Mouse (Mus musculus): ENCODE measurements around the gene Mbd6. TPM values are rescaled to one million over a fixed set of nuclear protein-coding genes. Genes with fewer than 3 reads are reported as not detected.
A peak's percentile ranks its signal among the peaks of the same experiment; 100 is the strongest.
"Not testable (repeated sequence)": the region's sequence is repeated elsewhere in the genome, so short reads cannot be mapped to it uniquely, and the experiment has no call there.

Gene Mbd6
- polyA plus RNA-seq, 1 experiment from 2014 or later = 19.6 TPM

GRCm38 (mm10) chr10:127312858-127313257, 24.0 kb upstream of the Mbd6 start:
- H3K4me1 ChIP-seq = peaks cover 12% of the 10 kb centered on the region
- H3K27me3 ChIP-seq = no peaks in the 10 kb centered on the region
- no peak overlapping the region for H3K27ac ChIP-seq (replicated peaks)
- no peak overlapping the region for H3K4me3 ChIP-seq (replicated peaks)
- no peak overlapping the region for H3K4me2 ChIP-seq (replicated peaks)
- no peaks in the 10 kb centered on the region for H3K9me3 ChIP-seq (replicated peaks)
- no peak for ATAC-seq (ENCODE audit: insufficient number of reproducible peaks, low FRiP score, low TSS enrichment, low read depth)
- peaks cover 18% of the 10 kb centered on the region for H3K36me3 ChIP-seq
- 69% methylated on average over 4 of the region's 4 CpGs for WGBS
- no peak overlapping the region for H3K9ac ChIP-seq

GRCm38 (mm10) chr10:127312356-127312676, 23.5 kb upstream of the Mbd6 start:
- H3K4me3 ChIP-seq (replicated peaks) = peak overlapping the region; percentile 70

GRCm38 (mm10) chr10:127311476-127312355, 22.9 kb upstream of the Mbd6 start, which contains the start of gene Mars:
Mars (minus strand) TSS chr10:127311786.
- H3K4me1 ChIP-seq = peaks cover 12% of the 10 kb centered on the region
- H3K4me3 ChIP-seq (replicated peaks) = peak within 1 kb of the TSS; percentile 70
- under 1% methylated on average over 65 of the region's 65 CpGs for WGBS
- peak within 1 kb of the TSS; percentile 65 for H3K4me2 ChIP-seq (replicated peaks)
- ATAC-seq (ENCODE audit: insufficient number of reproducible peaks, low FRiP score, low TSS enrichment, low read depth) = peak; percentile 97
- no peaks in the 10 kb centered on the region for H3K27me3 ChIP-seq
- H3K36me3 ChIP-seq = peaks cover 30% of the 10 kb centered on the region
- peak within 1 kb of the TSS; percentile 91 for H3K27ac ChIP-seq (replicated peaks)
- H3K9ac ChIP-seq = peak within 1 kb of the TSS; percentile 71
- no peaks in the 10 kb centered on the region for H3K9me3 ChIP-seq (replicated peaks)

More at GRCm38 (mm10) chr10:127312356-127312676, 23.5 kb upstream of the Mbd6 start:
- 0 out of 2 replicates have a peak, but pooled peaks have one; percentile 41 for ATAC-seq (ENCODE audit: insufficient number of reproducible peaks, low FRiP score, low TSS enrichment, low read depth)
- H3K4me2 ChIP-seq (replicated peaks) = peak overlapping the region; percentile 65
- peaks cover 12% of the 10 kb centered on the region for H3K4me1 ChIP-seq
- no peaks in the 10 kb centered on the region for H3K9me3 ChIP-seq (replicated peaks)
- H3K9ac ChIP-seq = peak overlapping the region; percentile 49
- peak overlapping the region; percentile 91 for H3K27ac ChIP-seq (replicated peaks)
- H3K36me3 ChIP-seq = peaks cover 24% of the 10 kb centered on the region
- WGBS = 1% methylated on average over 4 of the region's 4 CpGs
- no peaks in the 10 kb centered on the region for H3K27me3 ChIP-seq

GRCm38 (mm10) chr10:127310523-127311475, 22.0 kb upstream of the Mbd6 start:
- 31% methylated on average over 23 of the region's 23 CpGs for WGBS
- ATAC-seq (ENCODE audit: insufficient number of reproducible peaks, low FRiP score, low TSS enrichment, low read depth) = no peak
- Histone ChIP-seq H3K4me3 (replicated peaks) (peak overlapping the region; percentile 70), H3K4me2 (replicated peaks) (peak overlapping the region; percentile 65), H3K27me3 (no peaks in the 10 kb centered on the region), H3K9ac (peak overlapping the region; percentile 71), H3K9me3 (replicated peaks) (no peaks in the 10 kb centered on the region), H3K4me1 (peaks cover 12% of the 10 kb centered on the region), H3K27ac (replicated peaks) (peak overlapping the region; percentile 83), H3K36me3 (peaks cover 39% of the 10 kb centered on the region)

GRCm38 (mm10) chr10:127309167-127309566, 20.3 kb upstream of the Mbd6 start:
- not testable (repeated sequence) for H3K4me2 ChIP-seq (replicated peaks); H3K27me3 ChIP-seq; H3K27ac ChIP-seq (replicated peaks); H3K9ac ChIP-seq; H3K9me3 ChIP-seq (replicated peaks); ATAC-seq (ENCODE audit: insufficient number of reproducible peaks, low FRiP score, low TSS enrichment, low read depth); H3K4me3 ChIP-seq (replicated peaks)
- H3K36me3 ChIP-seq = peaks cover 55% of the 10 kb centered on the region
- H3K4me1 ChIP-seq = peaks cover 12% of the 10 kb centered on the region
- 82% methylated on average over 3 of the region's 3 CpGs for WGBS

- no peak overlapping the region for H3K9ac ChIP-seq
- no peak overlapping the region for H3K27ac ChIP-seq (replicated peaks)
- peaks cover 92% of the 10 kb centered on the region for H3K36me3 ChIP-seq
- no peaks in the 10 kb centered on the region for H3K27me3 ChIP-seq
- H3K9me3 ChIP-seq (replicated peaks) = no peaks in the 10 kb centered on the region
- no peak overlapping the region for H3K4me3 ChIP-seq (replicated peaks)
- H3K4me2 ChIP-seq (replicated peaks) = no peak overlapping the region
- ATAC-seq (ENCODE audit: insufficient number of reproducible peaks, low FRiP score, low TSS enrichment, low read depth) = no peak
- H3K4me1 ChIP-seq = no peaks in the 10 kb centered on the region
- 91% methylated on average over 11 of the region's 11 CpGs for WGBS
Observed at GRCm38 (mm10) chr10:127303136-127303535, 14.3 kb upstream of the Mbd6 start.

- Histone ChIP-seq H3K9me3 (replicated peaks) (no peaks in the 10 kb centered on the region), H3K4me3 (replicated peaks) (no peak overlapping the region), H3K4me2 (replicated peaks) (no peak overlapping the region), H3K9ac (no peak overlapping the region), H3K4me1 (no peaks in the 10 kb centered on the region), H3K27me3 (no peaks in the 10 kb centered on the region), H3K27ac (replicated peaks) (no peak overlapping the region), H3K36me3 (peaks cover 89% of the 10 kb centered on the region)
- WGBS = 95% methylated on average over 6 of the region's 6 CpGs
- ATAC-seq (ENCODE audit: insufficient number of reproducible peaks, low FRiP score, low TSS enrichment, low read depth) = no peak
Observed at GRCm38 (mm10) chr10:127300361-127300760, 11.5 kb upstream of the Mbd6 start.

GRCm38 (mm10) chr10:127297015-127297871, 8.4 kb upstream of the Mbd6 start:
- H3K36me3 ChIP-seq = peaks cover 84% of the 10 kb centered on the region
- no peak overlapping the region for H3K27ac ChIP-seq (replicated peaks)
- no peak overlapping the region for H3K4me3 ChIP-seq (replicated peaks)
- 90% methylated on average over 16 of the region's 16 CpGs for WGBS
- H3K9ac ChIP-seq = no peak overlapping the region
- no peaks in the 10 kb centered on the region for H3K27me3 ChIP-seq
- ATAC-seq (ENCODE audit: insufficient number of reproducible peaks, low FRiP score, low TSS enrichment, low read depth) = no peak
- no peaks in the 10 kb centered on the region for H3K9me3 ChIP-seq (replicated peaks)
- H3K4me1 ChIP-seq = peaks cover 11% of the 10 kb centered on the region
- no peak overlapping the region for H3K4me2 ChIP-seq (replicated peaks)

- no peak overlapping the region for H3K4me3 ChIP-seq (replicated peaks)
- H3K9me3 ChIP-seq (replicated peaks) = no peaks in the 10 kb centered on the region
- H3K27me3 ChIP-seq = no peaks in the 10 kb centered on the region
- 91% methylated on average over 24 of the region's 24 CpGs for WGBS
- H3K27ac ChIP-seq (replicated peaks) = no peak overlapping the region
- no peak overlapping the region for H3K9ac ChIP-seq
- no peak overlapping the region for H3K4me2 ChIP-seq (replicated peaks)
- ATAC-seq (ENCODE audit: insufficient number of reproducible peaks, low FRiP score, low TSS enrichment, low read depth) = no peak
- H3K36me3 ChIP-seq = peaks cover 75% of the 10 kb centered on the region
- H3K4me1 ChIP-seq = peaks cover 21% of the 10 kb centered on the region
Observed at GRCm38 (mm10) chr10:127295986-127296794, 7.4 kb upstream of the Mbd6 start.

- Histone ChIP-seq H3K27ac (replicated peaks) (no peak overlapping the region), H3K9ac (no peak overlapping the region), H3K27me3 (no peaks in the 10 kb centered on the region), H3K4me3 (replicated peaks) (no peak overlapping the region), H3K36me3 (peaks cover 65% of the 10 kb centered on the region), H3K4me2 (replicated peaks) (no peak overlapping the region), H3K9me3 (replicated peaks) (no peaks in the 10 kb centered on the region), H3K4me1 (peaks cover 22% of the 10 kb centered on the region)
- WGBS = 92% methylated on average over 10 of the region's 10 CpGs
- ATAC-seq (ENCODE audit: insufficient number of reproducible peaks, low FRiP score, low TSS enrichment, low read depth) = no peak
Observed at GRCm38 (mm10) chr10:127294895-127295510, 6.2 kb upstream of the Mbd6 start.
